In the genomic region with DNA sequence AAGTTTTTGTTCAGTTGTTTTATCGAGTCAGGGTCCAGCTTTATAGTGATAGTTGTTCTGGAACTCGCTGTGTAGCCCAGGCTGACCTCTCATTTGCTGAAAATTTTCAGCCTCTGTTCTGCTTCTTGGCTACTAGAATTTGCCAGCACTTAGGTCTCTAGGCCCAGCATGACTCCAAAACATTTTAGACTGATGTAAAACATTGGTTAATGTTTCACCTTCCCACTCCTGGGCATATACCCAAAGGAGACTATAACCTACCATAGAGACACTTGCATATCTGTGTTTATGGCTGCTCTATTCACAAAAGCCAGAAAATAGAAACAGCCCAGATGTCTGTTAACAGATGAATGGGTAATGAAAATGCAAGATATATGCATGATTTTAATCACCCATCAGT, we compare ENCODE assay signal across 18 mouse cellular contexts. TPM values are rescaled to one million over a fixed set of nuclear protein-coding genes. Genes with fewer than 3 reads are reported as not detected.
DNase-seq lines count a peak whose midpoint lies in the region; ATAC-seq and TF ChIP-seq lines count a peak whose summit lies in the region.
"Had no signal": no experiment of that assay in that cellular context is flagged by ENCODE, and none has a peak within 500 bp of the region (broad histone marks: within the 10 kb centered on the region; RNA-seq: fewer than 3 reads in every experiment).

No protein-coding gene starts in this region.

- peak overlapping the region; percentile 50; the same call in 1 of the 2 replicates for H3K4me2 ChIP-seq in forebrain, embryonic 14.5 days (ENCODE audit: low read length)
- H3K4me2 ChIP-seq in forebrain, embryonic 16.5 days (ENCODE audit: low read length): peak overlapping the region; percentile 27
- H3K4me2 ChIP-seq in midbrain, embryonic 16.5 days (ENCODE audit: low read length): peak overlapping the region; percentile 43
- H3K4me2 ChIP-seq: heart, embryonic 12.5 days had no signal

- no peak for TF ChIP-seq CTCF in thymus, adult 2 months (IDR thresholded peaks at IDR 0.05; ENCODE audit: borderline replicate concordance, control insufficient read depth, extremely low read depth, insufficient read depth, low read length, poor library complexity)

- H3K4me1 ChIP-seq in forebrain, embryonic 14.5 days (ENCODE audit: control insufficient read depth, insufficient read depth, low read length): 0 out of 2 replicates have a peak, but pooled peaks cover 2% of the 10 kb centered on the region
- no peaks in the 10 kb centered on the region; the same call in 1 of the 2 replicates for H3K4me1 ChIP-seq in forebrain, embryonic 16.5 days (replicated peaks; ENCODE audit: control insufficient read depth, insufficient read depth, low read length)
- H3K4me1 ChIP-seq in midbrain, embryonic 16.5 days (ENCODE audit: control insufficient read depth, insufficient read depth, low read length): peaks cover 7% of the 10 kb centered on the region; the same call in 1 of the 2 replicates
- no peaks in the 10 kb centered on the region for H3K4me1 ChIP-seq in thymus, adult 2 months (replicated peaks; ENCODE audit: control insufficient read depth, insufficient read depth, low read length)
- H3K4me1 ChIP-seq: embryonic facial prominence, embryonic 10.5 days; heart, embryonic 12.5 days; megakaryocyte, embryonic 14.5 days had no signal

- H3K36me3 ChIP-seq in forebrain, embryonic 14.5 days (ENCODE audit: control insufficient read depth, insufficient read depth, low read length): no peaks in the 10 kb centered on the region; the same call in 1 of the 2 replicates
- 0 out of 2 replicates have a peak, but pooled peaks cover 2% of the 10 kb centered on the region for H3K36me3 ChIP-seq in forebrain, embryonic 16.5 days (ENCODE audit: control insufficient read depth, insufficient read depth)
- H3K36me3 ChIP-seq in midbrain, embryonic 16.5 days (ENCODE audit: control insufficient read depth, insufficient read depth, low read length): no peaks in the 10 kb centered on the region
- no peaks in the 10 kb centered on the region for H3K36me3 ChIP-seq in thymus, adult 2 months (ENCODE audit: control insufficient read depth, insufficient read depth, low read length)
- H3K36me3 ChIP-seq: embryonic facial prominence, embryonic 10.5 days; heart, embryonic 12.5 days had no signal

- H3K4me3 ChIP-seq in forebrain, embryonic 14.5 days (ENCODE audit: low read depth, low read length): peak overlapping the region; percentile 41; the same call in 1 of the 2 replicates
- peak overlapping the region; percentile 47 for H3K4me3 ChIP-seq in forebrain, embryonic 16.5 days (replicated peaks; ENCODE audit: low read length)
- peak overlapping the region; percentile 48; the same call in 1 of the 2 replicates for H3K4me3 ChIP-seq in midbrain, embryonic 16.5 days (ENCODE audit: low read depth, low read length)
- H3K4me3 ChIP-seq in thymus, adult 2 months (ENCODE audit: control insufficient read depth, insufficient read depth, low read length): no peak overlapping the region
- H3K4me3 ChIP-seq: heart, embryonic 12.5 days; megakaryocyte, embryonic 14.5 days had no signal

- ATAC-seq in forebrain, embryonic 14.5 days: no peak
- peak; percentile 4; the same call in 1 of the 2 replicates for ATAC-seq in forebrain, embryonic 16.5 days
- 0 out of 2 replicates have a peak, but pooled peaks have one; percentile 2 for ATAC-seq in midbrain, embryonic 16.5 days
- ATAC-seq: inflammation-experienced regulatory T-cells, adult 6 months had no signal

- H3K9me3 ChIP-seq in forebrain, embryonic 14.5 days (replicated peaks; ENCODE audit: control insufficient read depth, low read length): no peaks in the 10 kb centered on the region
- no peaks in the 10 kb centered on the region for H3K9me3 ChIP-seq in forebrain, embryonic 16.5 days (ENCODE audit: control insufficient read depth, low read length)
- H3K9me3 ChIP-seq in midbrain, embryonic 16.5 days (replicated peaks; ENCODE audit: control insufficient read depth, low read length, poor library complexity, severe bottlenecking): no peaks in the 10 kb centered on the region
- H3K9me3 ChIP-seq: embryonic facial prominence, embryonic 10.5 days; heart, embryonic 12.5 days had no signal

- H3K27ac ChIP-seq in forebrain, embryonic 14.5 days (ENCODE audit: low read depth, low read length): peak overlapping the region; percentile 89
- peak overlapping the region; percentile 96 for H3K27ac ChIP-seq in forebrain, embryonic 16.5 days (ENCODE audit: low read length)
- peak overlapping the region; percentile 82; the same call in 1 of the 2 replicates for H3K27ac ChIP-seq in midbrain, embryonic 16.5 days (ENCODE audit: low read length)
- H3K27ac ChIP-seq in thymus, adult 2 months (ENCODE audit: control insufficient read depth, insufficient read depth, low read length): no peak overlapping the region
- H3K27ac ChIP-seq: embryonic facial prominence, embryonic 10.5 days; kidney, postnatal 0 days had no signal

- no peak for TF ChIP-seq POLR2A in thymus, adult 2 months (IDR thresholded peaks at IDR 0.05; ENCODE audit: control insufficient read depth, extremely low read depth, insufficient read depth, low read length, poor library complexity)

- no peaks in the 10 kb centered on the region for H3K27me3 ChIP-seq in forebrain, embryonic 14.5 days (replicated peaks; ENCODE audit: control insufficient read depth, insufficient read depth, low read length)
- H3K27me3 ChIP-seq in forebrain, embryonic 16.5 days (replicated peaks; ENCODE audit: control insufficient read depth, insufficient read depth, low read length): no peaks in the 10 kb centered on the region
- H3K27me3 ChIP-seq in midbrain, embryonic 16.5 days (ENCODE audit: control insufficient read depth, insufficient read depth, low read depth, low read length): no peaks in the 10 kb centered on the region
- H3K27me3 ChIP-seq in thymus, adult 2 months (ENCODE audit: control insufficient read depth, insufficient read depth, low read length): no peaks in the 10 kb centered on the region
- H3K27me3 ChIP-seq: heart, embryonic 12.5 days had no signal

- WGBS in forebrain, embryonic 14.5 days: 46% methylated on average over 2 of the region's 2 CpGs
- WGBS in forebrain, embryonic 16.5 days: 44% methylated on average over 2 of the region's 2 CpGs
- 76% methylated on average over 2 of the region's 2 CpGs for WGBS in midbrain, embryonic 16.5 days
- WGBS in thymus, adult 2 months: 91% methylated on average over 2 of the region's 2 CpGs

- DNase-seq in kidney, adult 9 months: peak; percentile 26
- DNase-seq in kidney, postnatal 10 days: no peak
- DNase-seq in forebrain, embryonic 14.5 days (ENCODE audit: low spot score): peak; percentile 30
- no peak for DNase-seq in thymus, adult 2 months
- DNase-seq in heart, adult 11 months: no peak
- DNase-seq: cerebellum, adult 8-10 months; heart, postnatal 14 days; liver; lung, adult 18-20 months; thymus, postnatal 25 days had no signal

- H3K9ac ChIP-seq in forebrain, embryonic 14.5 days (ENCODE audit: low read length): no peak overlapping the region; the same call in 1 of the 2 replicates
- peak overlapping the region; percentile 66; the same call in 1 of the 2 replicates for H3K9ac ChIP-seq in forebrain, embryonic 16.5 days (replicated peaks; ENCODE audit: low read depth, low read length)
- no peak overlapping the region; the same call in 1 of the 2 replicates for H3K9ac ChIP-seq in midbrain, embryonic 16.5 days (ENCODE audit: low read depth, low read length)
- H3K9ac ChIP-seq: heart, embryonic 12.5 days had no signal

RNA-seq across cellular contexts. Expression of a gene that starts 0.6 kb away (rescaled TPM):
- polyA plus RNA-seq in forebrain, embryonic 14.5 days (2014; fragmentation: Nextera tagmentation; extraction: Ambion mirVana): 233 and 299 TPM in 2 replicates
- 389 and 442 TPM in 2 replicates for polyA plus RNA-seq in forebrain, embryonic 16.5 days (2015; fragmentation: Nextera tagmentation; extraction: Ambion mirVana)
- polyA plus RNA-seq in midbrain, embryonic 16.5 days (2015; fragmentation: Nextera tagmentation; extraction: Ambion mirVana): 266 and 338 TPM in 2 replicates
- polyA plus RNA-seq in thymus, adult 2 months (2012; rRNA removed): 0.05 and 0.09 TPM in 2 replicates
- polyA plus RNA-seq: inflammation-experienced regulatory T-cells, adult 6 months; small intestine, adult 2 months had no signal

Comparison
In these comparisons a context has a peak if more than half of its experiments do, and no peak if none do; other contexts are left out.
1. DNase-seq: peak in kidney, adult 9 months (single experiment) and forebrain, embryonic 14.5 days (single experiment); none in kidney, postnatal 10 days (single experiment), thymus, adult 2 months (single experiment) and heart, adult 11 months (single experiment).
2. RNA of a gene that starts 0.6 kb away (polyA plus RNA-seq): 389 to 442 TPM in forebrain, embryonic 16.5 days, 266 to 338 TPM in midbrain, embryonic 16.5 days and 233 to 299 TPM in forebrain, embryonic 14.5 days; 0.05 to 0.09 TPM in thymus, adult 2 months; every median in the first group is over 100 times any median in the second.
3. Peak in every context shown above with its lines, with median percentiles within 50 percentile points of each other: H3K4me2 ChIP-seq.